Mouse (Mus musculus): ENCODE data around the gene Maff.

DNA sequence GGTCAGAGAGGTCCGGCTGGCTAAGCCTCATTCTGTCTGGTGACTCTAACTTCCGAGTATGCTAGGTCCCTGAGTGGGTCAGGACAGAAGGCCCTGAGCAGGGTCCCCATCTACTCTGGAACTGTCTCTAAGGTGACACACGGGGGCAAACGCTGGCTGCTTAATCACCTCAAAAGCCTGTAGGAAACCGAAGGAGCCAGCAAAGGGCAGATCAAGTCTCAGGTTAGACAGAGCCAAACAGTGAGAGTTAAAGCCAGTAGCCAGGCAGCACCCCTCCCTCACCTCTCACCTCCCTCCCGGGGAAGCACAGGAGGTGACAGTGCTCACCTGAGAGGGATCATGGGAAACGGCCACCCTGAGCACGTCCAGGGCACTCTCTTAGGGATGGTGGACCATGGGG is 42.7 kb upstream of the Maff start:
- TF ChIP-seq CTCF (IDR thresholded peaks at IDR 0.05; ENCODE audit: extremely low read depth, insufficient read length, insufficient replicate concordance, low read depth, low read length) = no peak
- no peak for TF ChIP-seq POLR2A (IDR thresholded peaks at IDR 0.05; ENCODE audit: low read depth, low read length)

Data from small intestine, adult 2 months (tissue).